Mouse (Mus musculus) layer of hippocampus, adult 18-20 months (tissue): ENCODE results near the gene Abce1. TPM values are rescaled to one million over a fixed set of nuclear protein-coding genes. Genes with fewer than 3 reads are reported as not detected.
"Not testable (repeated sequence)": the region's sequence is repeated elsewhere in the genome, so short reads cannot be mapped to it uniquely, and the experiment has no call there.

Source experiments
- DNase-seq, 2 experiments: peaks; one replicate each; pipeline ENCODE4 v3.0.0; 2022; ENCODE audit warnings: low spot score in 2 of 2
- long read RNA-seq: library from polyadenylated mRNA; stranded (forward); transcript quantifications from one replicate; pipeline ENCODE4 v2.0.0, GENCODE M21; 2021
- total RNA-seq, 2 experiments: library from RNA; stranded (reverse); gene quantifications; 2 replicates each; pipeline ENCODE4 v1.2.3; 2021

Abce1 gene
- total RNA-seq = 10 to 100 TPM; 72.4 to 73.4 TPM
- long read RNA-seq, transcript Abce1-201 (18 exons, 3,793 nt) = major isoform, 80 of 97 reads
- long read RNA-seq, partial matches to known transcripts = 9 of 97 reads
- long read RNA-seq, other reads (novel, unspliced or antisense) = 7 of 97 reads

GRCm38 (mm10) chr8:79711064-79711961 lies at the start of gene Abce1, which contains the start of gene Anapc10:
TSS of gene Abce1 (minus strand) at chr8:79711740.
TSS of gene Anapc10 (plus strand) at chr8:79711820.
- peak; percentile 96 to 98 for DNase-seq

GRCm38 (mm10) chr8:79750305-79750704 lies 38.8 kb upstream of the Abce1 start:
- DNase-seq = peak in 1 of 2 experiments; percentile 25

DNA sequence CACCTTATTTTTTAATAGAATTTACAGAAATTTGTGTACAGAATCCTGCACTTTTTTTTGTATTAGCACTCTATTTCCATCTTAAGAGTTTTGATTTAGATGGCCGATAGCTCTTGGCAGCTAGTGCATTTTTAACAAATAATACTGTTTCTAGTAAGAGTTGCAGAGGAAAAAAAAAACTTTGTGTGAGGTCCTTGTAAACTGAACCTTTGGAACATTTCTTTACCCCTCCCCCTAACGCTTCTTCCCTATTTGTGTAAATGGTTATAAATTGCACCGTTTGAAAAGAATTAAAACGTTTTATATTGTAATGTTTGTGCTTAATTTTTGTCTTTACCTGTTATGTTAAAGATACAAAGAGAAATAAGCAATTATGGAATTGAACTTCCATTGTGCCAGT lies 37.1 kb upstream of the Abce1 start:
- no peak for DNase-seq

DNA sequence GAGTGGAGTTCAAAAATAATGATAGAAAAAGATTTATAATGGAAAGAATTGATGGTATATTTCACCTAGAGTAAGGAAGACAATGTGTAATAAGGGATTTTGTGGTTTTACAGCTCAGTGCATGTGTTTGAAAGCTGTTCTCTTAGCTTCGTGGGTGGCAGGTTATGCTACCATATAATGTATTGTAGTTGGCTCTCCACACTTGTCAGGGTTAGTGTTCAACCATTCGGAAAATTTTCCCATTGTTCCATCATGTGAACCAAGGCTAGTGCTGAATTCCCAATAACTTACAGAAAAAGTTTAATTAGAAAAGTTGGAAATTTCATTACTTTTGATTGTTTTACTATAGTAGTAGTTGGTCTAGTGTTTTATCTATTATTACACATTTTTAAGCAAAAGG lies 36.6 kb upstream of the Abce1 start:
- DNase-seq = no peak

DNA sequence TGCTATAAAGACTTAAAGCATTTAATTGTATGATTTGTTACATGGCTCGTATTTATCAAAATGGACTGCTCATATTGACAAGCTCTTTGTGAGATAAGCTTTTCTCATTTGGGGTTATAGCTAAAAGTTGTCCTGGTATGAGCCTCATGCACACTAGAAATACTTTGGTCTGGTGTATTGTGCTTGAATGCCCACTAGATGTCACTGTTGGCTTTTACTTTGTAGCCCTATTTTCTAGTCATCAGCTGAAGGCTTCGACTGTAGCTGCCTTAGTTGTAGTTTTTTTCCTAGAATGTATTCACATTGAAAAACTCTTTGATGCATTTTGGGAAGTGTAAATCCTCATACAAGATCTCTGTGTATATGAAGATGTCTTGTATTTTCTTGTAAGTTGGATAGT lies 22.8 kb upstream of the Abce1 start:
- peak; percentile 16 to 78 for DNase-seq

GRCm38 (mm10) chr8:79727900-79728299 lies 16.4 kb upstream of the Abce1 start:
- DNase-seq = peak in 1 of 2 experiments; percentile 19

- no peak for DNase-seq
Measured at GRCm38 (mm10) chr8:79724589-79724988, 13.0 kb upstream of the Abce1 start.

- no peak for DNase-seq
Measured at GRCm38 (mm10) chr8:79723308-79723707, 11.8 kb upstream of the Abce1 start.

DNA sequence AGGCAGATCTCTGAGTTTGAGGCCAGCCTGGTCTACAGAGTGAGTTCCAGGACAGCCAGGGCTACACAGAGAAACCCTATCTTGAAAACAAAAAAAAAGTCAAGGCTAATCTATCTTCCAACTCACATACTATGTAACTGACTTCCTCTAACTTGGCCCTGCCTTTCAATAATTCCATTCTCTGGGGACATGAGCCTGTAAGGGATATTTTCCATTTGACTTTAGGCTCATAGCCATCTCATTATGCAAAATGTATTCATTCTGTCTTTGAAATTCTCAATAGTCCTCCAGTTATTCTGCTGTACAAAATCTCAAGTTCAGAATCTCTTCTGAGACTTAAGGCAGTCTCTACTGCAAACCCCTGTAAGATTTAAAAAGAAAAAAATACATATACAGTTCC lies 10.0 kb upstream of the Abce1 start:
- DNase-seq = no peak

GRCm38 (mm10) chr8:79712676-79713075 lies 1.1 kb upstream of the Abce1 start:
- no peak for DNase-seq

- no peak for DNase-seq
Measured at GRCm38 (mm10) chr8:79706687-79707086, 4.9 kb downstream of the Abce1 start.

- no peak for DNase-seq
Measured at GRCm38 (mm10) chr8:79692531-79692930, 19.0 kb downstream of the Abce1 start.

- not testable (repeated sequence) for DNase-seq
Measured at GRCm38 (mm10) chr8:79685927-79686326, 25.6 kb downstream of the Abce1 start.

DNA sequence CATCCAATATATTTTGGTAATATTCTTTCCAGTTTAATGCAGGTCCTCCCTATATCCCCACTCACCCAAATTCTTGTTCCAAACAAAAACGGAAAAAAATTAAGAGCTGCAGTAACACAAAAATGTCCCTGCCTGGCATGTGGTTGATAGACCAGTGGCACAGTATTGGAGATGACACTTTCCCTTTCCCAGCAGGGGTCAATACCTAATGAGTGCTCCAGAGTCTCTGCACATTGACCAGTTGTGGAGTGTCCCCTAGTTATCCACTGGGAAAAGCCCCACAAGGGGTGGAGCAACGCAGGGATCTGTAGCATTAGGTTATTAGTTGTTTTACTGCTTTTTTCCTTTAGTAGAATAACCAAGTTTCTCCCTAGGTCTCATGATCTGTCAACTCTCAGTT lies 30.6 kb downstream of the Abce1 start:
- DNase-seq = no peak

GRCm38 (mm10) chr8:79680555-79680954 lies 31.0 kb downstream of the Abce1 start:
- DNase-seq = peak in 1 of 2 experiments; percentile 21

GRCm38 (mm10) chr8:79680083-79680482 lies 31.5 kb downstream of the Abce1 start:
- DNase-seq = not testable (repeated sequence)

GRCm38 (mm10) chr8:79679005-79679404 lies 32.5 kb downstream of the Abce1 start:
- peak in 1 of 2 experiments; percentile 11 for DNase-seq

- peak in 1 of 2 experiments; percentile 45 for DNase-seq
Measured at GRCm38 (mm10) chr8:79676461-79676860, 35.1 kb downstream of the Abce1 start.

DNA sequence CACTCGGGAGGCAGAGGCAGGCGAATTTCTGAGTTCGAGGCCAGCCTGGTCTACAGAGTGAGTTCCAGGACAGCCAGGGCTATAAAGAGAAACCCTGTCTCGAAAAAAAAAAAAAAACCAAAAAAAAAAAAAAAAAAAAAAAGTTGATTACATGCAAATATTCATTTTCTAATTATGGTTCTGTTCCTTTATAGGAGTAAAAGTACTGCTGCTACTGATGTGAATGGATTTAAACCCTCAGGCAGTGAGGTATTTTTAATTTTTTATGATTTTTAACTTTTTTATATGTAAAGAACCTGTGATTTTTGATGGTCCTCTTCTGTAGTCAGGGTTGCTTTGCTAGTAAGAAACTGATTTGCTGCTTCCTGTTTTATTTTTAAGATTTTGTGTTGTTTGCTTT lies 52.8 kb downstream of the Abce1 start:
- DNase-seq = not testable (repeated sequence)

DNA sequence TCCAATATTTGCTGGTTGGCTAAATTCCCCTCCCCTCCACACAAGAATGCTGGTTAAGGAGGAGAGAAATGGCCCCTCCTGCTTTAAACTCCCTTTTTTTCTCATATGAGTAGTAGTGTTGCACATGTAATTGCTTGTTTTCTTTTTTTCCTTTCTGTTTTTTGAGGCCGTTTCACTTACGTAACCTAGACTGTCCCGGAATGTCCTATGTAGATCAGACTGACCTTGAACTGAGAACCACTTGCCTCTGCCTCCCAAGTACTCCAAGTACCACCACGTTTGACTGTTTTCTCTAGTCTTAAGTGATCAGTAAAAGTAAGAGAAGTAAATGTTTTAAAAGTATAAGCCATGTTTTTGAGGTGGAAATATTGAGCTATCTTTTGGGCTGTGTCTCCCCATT lies 57.8 kb downstream of the Abce1 start:
- no peak for DNase-seq

DNA sequence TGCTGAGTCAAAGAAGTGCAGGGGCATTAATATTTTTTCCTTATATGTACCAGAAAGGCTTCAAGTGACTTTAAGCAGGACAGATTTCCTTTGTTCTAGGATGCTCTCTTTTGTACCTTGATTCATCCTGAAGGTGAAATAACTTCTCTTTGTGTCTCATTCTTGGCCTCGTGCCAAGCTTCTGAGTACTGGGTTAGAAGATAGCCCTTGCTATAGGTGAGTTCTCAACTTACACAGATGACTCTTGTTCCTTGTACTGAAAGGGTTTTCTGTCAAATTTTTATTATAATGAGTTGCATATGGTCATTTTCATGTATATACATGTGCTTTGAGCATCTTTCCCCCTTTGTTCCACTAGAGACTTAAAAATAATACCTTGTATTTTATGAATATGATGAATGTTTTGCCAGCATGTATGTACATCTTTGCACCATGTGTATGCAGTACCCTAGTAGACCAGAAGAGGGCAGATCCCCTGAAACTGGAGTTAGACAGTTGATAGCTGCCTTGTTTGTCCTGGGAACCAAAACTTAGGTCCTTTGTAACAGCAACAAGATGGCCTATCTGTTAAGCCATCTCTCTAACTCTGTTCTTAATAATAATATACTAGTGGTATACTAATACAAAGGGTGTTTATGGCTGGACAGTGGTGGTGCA lies 61.3 kb downstream of the Abce1 start:
- no peak for DNase-seq

DNA sequence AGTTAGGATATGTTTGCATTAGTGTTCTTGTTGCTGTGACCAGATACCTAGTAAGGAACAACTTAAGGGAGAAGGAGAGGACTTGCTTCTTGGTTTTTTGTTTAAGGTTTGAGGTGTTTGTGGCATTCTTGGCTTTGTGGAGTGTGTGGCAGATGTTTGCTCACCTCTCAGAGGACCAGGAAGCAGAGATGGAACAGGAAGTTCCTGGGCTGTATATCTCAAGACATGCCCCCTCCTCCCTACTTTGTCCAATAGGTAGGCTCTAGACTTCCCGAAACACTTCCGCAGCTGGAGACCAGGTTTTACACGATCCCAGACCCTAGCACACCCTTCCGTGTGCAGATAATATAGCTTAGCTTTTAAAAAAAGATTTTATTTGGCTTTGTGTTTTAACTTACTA lies 62.0 kb downstream of the Abce1 start:
- no peak for DNase-seq
